9 mouse cellular contexts compared by ENCODE assay signal in genomic region chr6:49021141-49022012, GRCm38 (mm10). TPM values are rescaled to one million over a fixed set of nuclear protein-coding genes. Genes with fewer than 3 reads are reported as not detected.
DNase-seq lines count a peak whose midpoint lies in the region; ATAC-seq lines count a peak whose summit lies in the region.
"Had no signal": no experiment of that assay in that cellular context is flagged by ENCODE, and none has a peak within 500 bp of the region (broad histone marks: within the 10 kb centered on the region; RNA-seq: fewer than 3 reads in every experiment).

No protein-coding gene starts in this region.

- no peak overlapping the region for H3K4me3 ChIP-seq in hindbrain, embryonic 15.5 days
- H3K4me3 ChIP-seq: heart, embryonic 13.5 days had no signal

- no peak for DNase-seq in cerebellum, adult 18-20 months
- peak; percentile 88 for DNase-seq in Muller cell, postnatal 12 days (ENCODE audit: inconsistent ontology term)
- DNase-seq in left cerebral cortex, postnatal 4 days, result peak; percentile 17
- DNase-seq in T-cell, adult 2 months (ENCODE audit: low spot score), result no peak
- DNase-seq in embryo, embryonic 11 days, result no peak
- DNase-seq in c-Kit-positive CD71-positive TER-119-positive erythroid progenitor cells, embryonic 14.5 days (ENCODE audit: low spot score), result no peak

- no peaks in the 10 kb centered on the region for H3K36me3 ChIP-seq in hindbrain, embryonic 15.5 days
- H3K36me3 ChIP-seq: heart, embryonic 13.5 days had no signal

- 0 out of 2 replicates have a peak overlapping the region, but pooled peaks have one; percentile 31 for H3K27ac ChIP-seq in hindbrain, embryonic 15.5 days (replicated peaks)
- H3K27ac ChIP-seq: heart, embryonic 13.5 days had no signal

- H3K4me2 ChIP-seq in hindbrain, embryonic 15.5 days, result no peak overlapping the region
- H3K4me2 ChIP-seq: heart, embryonic 13.5 days had no signal

- no peaks in the 10 kb centered on the region for H3K27me3 ChIP-seq in hindbrain, embryonic 15.5 days
- H3K27me3 ChIP-seq: heart, embryonic 13.5 days had no signal

- ATAC-seq in cerebellum, adult (ENCODE audit: insufficient number of reproducible peaks, low FRiP score, low TSS enrichment), result peak; percentile 20; the same call in 1 of the 2 replicates
- peak; percentile 89 for ATAC-seq in hindbrain, embryonic 15.5 days (ENCODE audit: low FRiP score, low read depth)

- H3K9me3 ChIP-seq in hindbrain, embryonic 15.5 days, result no peaks in the 10 kb centered on the region
- H3K9me3 ChIP-seq: heart, embryonic 13.5 days had no signal

- H3K4me1 ChIP-seq in hindbrain, embryonic 15.5 days (replicated peaks), result no peaks in the 10 kb centered on the region
- H3K4me1 ChIP-seq: heart, embryonic 13.5 days had no signal

- intact Hi-C loops in left cerebral cortex, postnatal 4 days (cut with DNase I), result no loop called here

- H3K9ac ChIP-seq in hindbrain, embryonic 15.5 days, result no peak overlapping the region
- H3K9ac ChIP-seq: heart, embryonic 13.5 days had no signal

- 62% methylated on average over 14 of the region's 14 CpGs for WGBS in hindbrain, embryonic 15.5 days

RNA-seq across cellular contexts. Expression of gene Gpnmb, which starts 15.0 kb away (rescaled TPM):
- 0.23 and 1.4 TPM in 2 replicates for polyA plus RNA-seq in hindbrain, embryonic 15.5 days (2015; fragmentation: Nextera tagmentation; extraction: Ambion mirVana)
- total RNA-seq in left cerebral cortex, postnatal 4 days (2021), result under 1 TPM; 0.40 to 0.87 TPM

RNA-seq across cellular contexts. Expression of gene Svs1, which starts 34.7 kb away (rescaled TPM):
- not detected in 2 replicates for polyA plus RNA-seq in hindbrain, embryonic 15.5 days (2015; fragmentation: Nextera tagmentation; extraction: Ambion mirVana)
- not detected for total RNA-seq in left cerebral cortex, postnatal 4 days (2021)
- polyA plus RNA-seq: heart, embryonic 13.5 days had no signal

RNA-seq across cellular contexts. Expression of gene Doxl2, which starts 46.6 kb away (rescaled TPM):
- polyA plus RNA-seq in hindbrain, embryonic 15.5 days (2015; fragmentation: Nextera tagmentation; extraction: Ambion mirVana), result not detected in 2 replicates
- total RNA-seq in left cerebral cortex, postnatal 4 days (2021), result not detected
- polyA plus RNA-seq: heart, embryonic 13.5 days had no signal

RNA-seq across cellular contexts. Expression of gene Malsu1, which starts 52.2 kb away (rescaled TPM):
- 62.1 and 68.5 TPM in 2 replicates for polyA plus RNA-seq in hindbrain, embryonic 15.5 days (2015; fragmentation: Nextera tagmentation; extraction: Ambion mirVana)
- 10 to 100 TPM; 36.3 to 36.6 TPM for total RNA-seq in left cerebral cortex, postnatal 4 days (2021)

Comparison
In these comparisons a context has a peak if more than half of its experiments do, and no peak if none do; other contexts are left out.
1. DNase-seq: peak in Muller cell, postnatal 12 days (single experiment) and left cerebral cortex, postnatal 4 days (single experiment); none in cerebellum, adult 18-20 months (0 of 2), T-cell, adult 2 months (single experiment), embryo, embryonic 11 days (single experiment) and c-Kit-positive CD71-positive TER-119-positive erythroid progenitor cells, embryonic 14.5 days (single experiment).